Mouse (Mus musculus): ENCODE results near the gene Slc6a5.

- TF ChIP-seq POLR2A (IDR thresholded peaks at IDR 0.05; ENCODE audit: insufficient read depth, low read depth, low read length) (no peak), CTCF (IDR thresholded peaks at IDR 0.05) (no peak), EP300 (IDR thresholded peaks at IDR 0.05; ENCODE audit: insufficient read depth, low read depth, low read length) (no peak)
Observed at GRCm38 (mm10) chr7:49946691-49947090, 36.7 kb downstream of the Slc6a5 start.
